Mouse (Mus musculus) stomach, postnatal 0 days (tissue): ENCODE results near the gene Cnot2.

Experiments used
- CTCF ChIP-seq: IDR thresholded peaks from 2 replicates; pipeline ENCODE4 v1.5.1; 2016; ENCODE audit warnings: antibody characterized with exemption, low read depth, mild to moderate bottlenecking, moderate library complexity
- EP300 ChIP-seq: optimal IDR thresholded peaks from 2 replicates; pipeline ENCODE3; 2016; ENCODE audit warnings: antibody characterized with exemption

DNA sequence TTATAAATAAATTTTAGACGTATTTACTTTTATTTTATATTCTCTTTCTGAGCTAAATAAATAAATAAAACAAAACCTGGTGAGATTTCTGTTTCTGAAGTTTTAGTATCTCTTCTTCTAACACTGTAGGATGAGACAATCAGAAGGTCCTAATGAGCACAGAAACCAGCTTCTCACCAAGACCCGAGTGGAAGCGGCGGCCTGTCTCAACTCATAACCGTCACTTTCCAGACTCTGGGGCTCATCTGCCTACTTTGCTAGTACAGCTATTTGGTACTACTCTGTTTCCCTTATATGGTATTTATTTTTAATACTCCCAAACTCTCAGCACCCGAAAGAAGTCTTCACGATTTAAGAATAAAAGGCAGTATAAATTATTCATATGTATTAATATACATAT lies 10.8 kb downstream of the Cnot2 start:
- TF ChIP-seq CTCF (no peak), EP300 (no peak)
